Mouse (Mus musculus) CH12.LX (cell line): ENCODE results near the gene Gm20388. TPM values are rescaled to one million over a fixed set of nuclear protein-coding genes. Genes with fewer than 3 reads are reported as not detected.

Experiments
- DNase-seq: peaks from one replicate; pipeline ENCODE4 v3.0.0-alpha.2; 2013; ENCODE audit errors: extremely low read depth
- H3K27ac ChIP-seq: 2 replicates; pipeline ENCODE4 v1.5.1; 2012; ENCODE audit warnings: low read depth, mild to moderate bottlenecking, control low read depth, moderate library complexity; ENCODE audit not compliant: insufficient read depth
- H3K27me3 ChIP-seq: replicated peaks from 2 replicates; pipeline ENCODE3; 2012; ENCODE audit warnings: inconsistent platforms
- H3K36me3 ChIP-seq, 2 experiments: replicated peaks in 1 of 2; 2 replicates each; pipeline versions ENCODE3 to v1.6.1; 2012; ENCODE audit warnings: inconsistent platforms in 1 of 2, low read length in 1 of 2, mild to moderate bottlenecking in 1 of 2, mixed read lengths in 1 of 2, moderate library complexity in 1 of 2; ENCODE audit not compliant: control insufficient read depth in 1 of 2, insufficient read depth in 1 of 2
- H3K4me1 ChIP-seq, 2 experiments: 2 replicates each; pipeline ENCODE4 v1.6.1; 2012; ENCODE audit warnings: inconsistent platforms in 1 of 2, moderate library complexity in 1 of 2; ENCODE audit not compliant: insufficient read depth in 2 of 2, control insufficient read depth in 1 of 2
- H3K4me2 ChIP-seq: 2 replicates; pipeline ENCODE4 v1.6.1; 2012; ENCODE audit warnings: low read depth, mild to moderate bottlenecking, control low read depth; ENCODE audit not compliant: poor library complexity, insufficient read depth, severe bottlenecking
- H3K4me3 ChIP-seq, 3 experiments: fragments of 150-350 bp in 1 of 3; sonication (generic) in 1 of 3; replicated peaks in 1 of 3; 2 replicates each; pipeline versions ENCODE3 to v1.5.1; 2011 to 2012; ENCODE audit warnings: low read depth in 2 of 3, low read length in 2 of 3, mild to moderate bottlenecking in 2 of 3, moderate library complexity in 2 of 3, control low read depth in 1 of 3, improper control_type of control experiment in 1 of 3, inconsistent platforms in 1 of 3, mixed read lengths in 1 of 3; ENCODE audit not compliant: poor library complexity in 1 of 3
- H3K79me2 ChIP-seq: replicated peaks from 2 replicates; pipeline ENCODE4 v1.6.1; 2012; ENCODE audit warnings: mild to moderate bottlenecking, moderate library complexity; ENCODE audit not compliant: control insufficient read depth, poor library complexity, insufficient read depth, severe bottlenecking; ENCODE audit errors: extremely low read depth
- H3K9ac ChIP-seq: 2 replicates; pipeline ENCODE4 v1.6.1; 2012; ENCODE audit warnings: low read depth, mild to moderate bottlenecking, control low read depth, moderate library complexity; ENCODE audit not compliant: insufficient read depth
- H3K9me3 ChIP-seq: replicated peaks from 2 replicates; pipeline ENCODE3; 2012; ENCODE audit warnings: low read length, inconsistent platforms, mixed read lengths
- BHLHE40 ChIP-seq: IDR thresholded peaks from 2 replicates; pipeline ENCODE4 v1.6.1; 2011; ENCODE audit warnings: mild to moderate bottlenecking, low read depth, low read length, improper control_type of control experiment
- E2F4 ChIP-seq: IDR thresholded peaks from 2 replicates; pipeline ENCODE4 v1.6.1; 2011; ENCODE audit warnings: low read depth, low read length, improper control_type of control experiment; ENCODE audit not compliant: insufficient replicate concordance
- EP300 ChIP-seq: IDR thresholded peaks from 2 replicates; pipeline ENCODE4 v1.6.1; 2011; ENCODE audit warnings: low read length, improper control_type of control experiment
- ETS1 ChIP-seq: conservative IDR thresholded peaks from 2 replicates; pipeline ENCODE4 v1.6.1; 2012; ENCODE audit warnings: low read depth, mild to moderate bottlenecking, inconsistent platforms, low read length, improper control_type of control experiment, moderate library complexity
- HCFC1 ChIP-seq: IDR thresholded peaks from 2 replicates; pipeline ENCODE4 v1.6.1; 2012; ENCODE audit warnings: low read depth, mild to moderate bottlenecking, inconsistent platforms, low read length, improper control_type of control experiment
- IRF4 ChIP-seq: IDR thresholded peaks from 2 replicates; pipeline ENCODE4 v1.6.1; 2014; ENCODE audit warnings: low read depth, mild to moderate bottlenecking, inconsistent platforms, low read length, improper control_type of control experiment
- JUN ChIP-seq: IDR thresholded peaks from 2 replicates; pipeline ENCODE4 v1.6.1; 2011; ENCODE audit warnings: low read depth, mild to moderate bottlenecking, low read length, improper control_type of control experiment, moderate library complexity; ENCODE audit not compliant: insufficient read depth
- JUND ChIP-seq: conservative IDR thresholded peaks from 2 replicates; pipeline ENCODE4 v1.6.1; 2011; ENCODE audit warnings: low read depth, low read length, improper control_type of control experiment
- MAFK ChIP-seq: IDR thresholded peaks from 2 replicates; pipeline ENCODE4 v1.6.1; 2011; ENCODE audit warnings: low read length, improper control_type of control experiment; ENCODE audit not compliant: insufficient replicate concordance
- MAZ ChIP-seq: IDR thresholded peaks from 2 replicates; pipeline ENCODE4 v1.6.1; 2012; ENCODE audit warnings: low read depth, mild to moderate bottlenecking, inconsistent platforms, low read length, improper control_type of control experiment, moderate library complexity
- MXI1 ChIP-seq: IDR thresholded peaks from 2 replicates; pipeline ENCODE4 v1.6.1; 2011; ENCODE audit warnings: mild to moderate bottlenecking, low read depth, low read length, improper control_type of control experiment
- MYC ChIP-seq: IDR thresholded peaks from 2 replicates; pipeline ENCODE4 v1.6.1; 2011; ENCODE audit warnings: low read depth, mild to moderate bottlenecking, improper control_type of control experiment, low read length
- NELFE ChIP-seq: IDR thresholded peaks from 2 replicates; pipeline ENCODE4 v1.6.1; 2011; ENCODE audit warnings: low read depth, low read length, improper control_type of control experiment
- NRF1 ChIP-seq: IDR thresholded peaks from 2 replicates; pipeline ENCODE4 v1.6.1; 2014; ENCODE audit warnings: low read depth, mild to moderate bottlenecking, inconsistent platforms, low read length, improper control_type of control experiment, moderate library complexity
- POLR2A ChIP-seq: IDR thresholded peaks from 2 replicates; pipeline ENCODE4 v1.6.1; 2011; ENCODE audit warnings: low read depth, mild to moderate bottlenecking, improper control_type of control experiment, low read length
- POLR2AphosphoS2 ChIP-seq: IDR thresholded peaks from 2 replicates; pipeline ENCODE4 v1.6.1; 2011; ENCODE audit warnings: low read depth, low read length, improper control_type of control experiment
- SIN3A ChIP-seq: IDR thresholded peaks from 2 replicates; pipeline ENCODE4 v1.6.1; 2012; ENCODE audit warnings: low read length, improper control_type of control experiment, inconsistent platforms
- SMC3 ChIP-seq: IDR thresholded peaks from 2 replicates; pipeline ENCODE4 v1.6.1; 2011; ENCODE audit warnings: low read depth, low read length, improper control_type of control experiment
- TBP ChIP-seq: conservative IDR thresholded peaks from 2 replicates; pipeline ENCODE4 v1.6.1; 2011; ENCODE audit warnings: low read depth, low read length, improper control_type of control experiment
- TCF12 ChIP-seq: IDR thresholded peaks from 2 replicates; pipeline ENCODE4 v1.6.1; 2014; ENCODE audit warnings: low read depth, mild to moderate bottlenecking, inconsistent platforms, low read length, improper control_type of control experiment
- ZMIZ1 ChIP-seq: IDR thresholded peaks from 2 replicates; pipeline ENCODE4 v1.6.1; 2012; ENCODE audit warnings: low read depth, mild to moderate bottlenecking, inconsistent platforms, low read length, improper control_type of control experiment
- dilution Hi-C: fragments of 300-500 bp; cut with MboI; formaldehyde crosslinking; loops from 2 replicates; pipeline ENCODE4 v1.14.3; 2020; ENCODE audit warnings: low sequenced_read_pairs; ENCODE audit not compliant: extremely low pct_unique_long_range_greater_than_20kb, extremely low pct_ligation_motif_present
- in situ Hi-C: fragments of 300-500 bp; cut with MboI; formaldehyde crosslinking; loops from 3 replicates; pipeline ENCODE4 v1.14.3; 2019; ENCODE audit warnings: low sequenced_read_pairs, low pct_ligation_motif_present, low pct_unique_long_range_greater_than_20kb, mixed read lengths
- polyA plus RNA-seq: library from polyadenylated mRNA; unstranded; fragments of >175 nt; gene quantifications from 2 replicates; pipeline ENCODE4 v1.2.1, GENCODE M21; 2012; ENCODE audit warnings: low read depth; ENCODE audit not compliant: insufficient read length
- total RNA-seq, 2 experiments: library from RNA; depleted of rRNA; stranded (reverse); fragments of 300-350 nt in 1 of 2; fragments of >200 nt in 1 of 2; gene quantifications; 2 replicates each; pipeline ENCODE4 v1.2.3; 2012 to 2014

The Gm20388 gene
- total and polyA plus RNA-seq, 3 experiments: 14.8 to 26.3 (median 22.2) TPM

- H3K9me3 ChIP-seq: peaks cover 5% of the 10 kb centered on the region
- no peaks in the 10 kb centered on the region; the same call in 1 of the 2 replicates for H3K79me2 ChIP-seq
- no peak for TF ChIP-seq SMC3
- TF ChIP-seq, all 38 proteins: peak for 0
- in situ Hi-C loops (no loop called here), dilution Hi-C loops (no loop called here)
- Histone ChIP-seq H3K4me3 (no peak overlapping the region), H3K27me3 (no peaks in the 10 kb centered on the region), H3K4me2 (no peak overlapping the region), H3K4me1 (peaks cover 9 to 50% of the 10 kb centered on the region in 2 experiments), H3K9ac (no peak overlapping the region), H3K36me3 (peaks cover 5 to 73% of the 10 kb centered on the region in 2 experiments), H3K27ac (no peak overlapping the region)
- no peak for DNase-seq
Observed at GRCm38 (mm10) chr8:122531312-122531711, 2620.7 kb downstream of the Gm20388 start.

GRCm38 (mm10) chr8:122537033-122537432 lies 2626.4 kb downstream of the Gm20388 start:
- H3K27me3 ChIP-seq: no peaks in the 10 kb centered on the region
- TF ChIP-seq MAFK (no peak), MXI1 (no peak), IRF4 (no peak), SIN3A (no peak), EP300 (no peak), NELFE (no peak), MYC (no peak), ZMIZ1 (no peak), HCFC1 (no peak), TBP (no peak), TCF12 (no peak)
- TF ChIP-seq, all 38 proteins: peak for 0
- no peak overlapping the region for H3K27ac ChIP-seq
- H3K9ac ChIP-seq: no peak overlapping the region
- dilution Hi-C loops (no loop called here), in situ Hi-C loops (no loop called here)
- H3K9me3 ChIP-seq: no peaks in the 10 kb centered on the region
- H3K36me3 ChIP-seq: peaks cover 6 to 80% of the 10 kb centered on the region in 2 experiments
- peaks cover 7% of the 10 kb centered on the region for H3K79me2 ChIP-seq
- H3K4me2 ChIP-seq: no peak overlapping the region
- H3K4me3 ChIP-seq: no peak overlapping the region
- no peak for DNase-seq
- H3K4me1 ChIP-seq: peaks cover 0 to 26% of the 10 kb centered on the region in 2 experiments; a peak in 2 of 4 replicates

- TF ChIP-seq JUN (no peak), ETS1 (no peak), MAZ (no peak), POLR2AphosphoS2 (no peak), E2F4 (no peak), BHLHE40 (no peak), NRF1 (no peak), MYC (no peak), POLR2A (no peak), MAFK (no peak), TBP (no peak), JUND (no peak), TCF12 (no peak)
- TF ChIP-seq, all 38 proteins: peak for 0
- Histone ChIP-seq H3K27me3 (no peaks in the 10 kb centered on the region), H3K27ac (no peak overlapping the region), H3K4me3 (no peak overlapping the region), H3K4me1 (peaks cover 0 to 22% of the 10 kb centered on the region in 2 experiments; a peak in 2 of 4 replicates), H3K36me3 (peaks cover 6 to 81% of the 10 kb centered on the region in 2 experiments), H3K9me3 (no peaks in the 10 kb centered on the region), H3K4me2 (no peak overlapping the region), H3K79me2 (peaks cover 7% of the 10 kb centered on the region), H3K9ac (no peak overlapping the region)
- in situ Hi-C loops (no loop called here), dilution Hi-C loops (no loop called here)
- DNase-seq: no peak
Observed at GRCm38 (mm10) chr8:122537812-122538211, 2627.2 kb downstream of the Gm20388 start.
